ENCODE assay signal across 9 mouse cellular contexts in genomic region chr5:125113029-125113428, GRCm38 (mm10).
DNase-seq lines count a peak whose midpoint lies in the region; ATAC-seq lines count a peak whose summit lies in the region.
"Had no signal": no experiment of that assay in that cellular context is flagged by ENCODE, and none has a peak within 500 bp of the region (broad histone marks: within the 10 kb centered on the region; RNA-seq: fewer than 3 reads in every experiment).

No protein-coding gene starts in this region.

- H3K4me1 ChIP-seq in heart, embryonic 10.5 days, result peaks cover 44% of the 10 kb centered on the region
- H3K4me1 ChIP-seq in neural tube, embryonic 11.5 days (ENCODE audit: control insufficient read depth, insufficient read depth, low read length), result peaks cover 31% of the 10 kb centered on the region
- H3K4me1 ChIP-seq in limb, embryonic 10.5 days, result peaks cover 51% of the 10 kb centered on the region
- H3K4me1 ChIP-seq in stomach, embryonic 16.5 days (ENCODE audit: control insufficient read depth, insufficient read depth, low read length), result peaks cover 26% of the 10 kb centered on the region

- H3K27me3 ChIP-seq in heart, embryonic 10.5 days (ENCODE audit: insufficient read depth, poor library complexity, severe bottlenecking), result no peaks in the 10 kb centered on the region
- H3K27me3 ChIP-seq in neural tube, embryonic 11.5 days (ENCODE audit: control insufficient read depth, insufficient read depth, low read length), result no peaks in the 10 kb centered on the region
- no peaks in the 10 kb centered on the region for H3K27me3 ChIP-seq in limb, embryonic 10.5 days (ENCODE audit: low read depth, poor library complexity, severe bottlenecking)
- H3K27me3 ChIP-seq in stomach, embryonic 16.5 days (ENCODE audit: control insufficient read depth, insufficient read depth, low read length), result no peaks in the 10 kb centered on the region

- no peak for ATAC-seq in neural tube, embryonic 11.5 days (ENCODE audit: insufficient read depth, low FRiP score, low TSS enrichment)
- ATAC-seq in stomach, embryonic 16.5 days (ENCODE audit: insufficient read depth, low FRiP score), result peak; percentile 62

- WGBS in heart, embryonic 10.5 days, result 52% methylated on average over 5 of the region's 5 CpGs
- WGBS in neural tube, embryonic 11.5 days, result 61% methylated on average over 5 of the region's 5 CpGs
- WGBS in limb, embryonic 10.5 days, result 60% methylated on average over 5 of the region's 5 CpGs
- WGBS in stomach, embryonic 16.5 days, result 41% methylated on average over 5 of the region's 5 CpGs

- peaks cover 88% of the 10 kb centered on the region for H3K36me3 ChIP-seq in heart, embryonic 10.5 days
- peaks cover 17% of the 10 kb centered on the region for H3K36me3 ChIP-seq in neural tube, embryonic 11.5 days (ENCODE audit: control insufficient read depth, insufficient read depth, low read length)
- H3K36me3 ChIP-seq in limb, embryonic 10.5 days, result peaks cover 90% of the 10 kb centered on the region
- peaks cover 29% of the 10 kb centered on the region for H3K36me3 ChIP-seq in stomach, embryonic 16.5 days (ENCODE audit: control insufficient read depth, insufficient read depth, low read length)

- no peak overlapping the region for H3K4me2 ChIP-seq in neural tube, embryonic 11.5 days (ENCODE audit: low read depth)
- H3K4me2 ChIP-seq in stomach, embryonic 16.5 days (ENCODE audit: low read depth, low read length), result no peak overlapping the region

- DNase-seq in heart, embryonic 10.5 days (ENCODE audit: low spot score), result no peak
- no peak for DNase-seq in heart, adult 9 months (ENCODE audit: low spot score in 2 of 2)
- DNase-seq in neural tube, embryonic 11.5 days (ENCODE audit: low spot score), result no peak
- no peak for DNase-seq in neural tube, embryonic 10.5 days (ENCODE audit: extremely low spot score, low spot score)
- DNase-seq in limb, embryonic 10.5 days (ENCODE audit: low spot score), result no peak
- no peak for DNase-seq in adrenal gland, adult 2 months
- DNase-seq in kidney, postnatal 10 days, result no peak
- DNase-seq: adrenal gland, adult 8-10 months had no signal

- no peak overlapping the region for H3K9ac ChIP-seq in neural tube, embryonic 11.5 days (ENCODE audit: low read length)
- no peak overlapping the region for H3K9ac ChIP-seq in stomach, embryonic 16.5 days (ENCODE audit: low read length)

- peak overlapping the region; percentile 29; the same call in 1 of the 2 replicates for H3K27ac ChIP-seq in heart, embryonic 10.5 days
- peak overlapping the region; percentile 5; the same call in 1 of the 2 replicates for H3K27ac ChIP-seq in neural tube, embryonic 11.5 days (ENCODE audit: low read depth, low read length)
- H3K27ac ChIP-seq in limb, embryonic 10.5 days, result peak overlapping the region; percentile 79
- H3K27ac ChIP-seq in stomach, embryonic 16.5 days (ENCODE audit: low read length), result peak overlapping the region; percentile 43; the same call in 1 of the 2 replicates

- H3K4me3 ChIP-seq in heart, embryonic 10.5 days, result no peak overlapping the region
- no peak overlapping the region for H3K4me3 ChIP-seq in neural tube, embryonic 11.5 days (ENCODE audit: low read depth, low read length)
- H3K4me3 ChIP-seq in limb, embryonic 10.5 days, result 0 out of 2 replicates have a peak overlapping the region, but pooled peaks have one; percentile 6
- no peak overlapping the region for H3K4me3 ChIP-seq in stomach, embryonic 16.5 days (replicated peaks; ENCODE audit: low read length)

- no peaks in the 10 kb centered on the region for H3K9me3 ChIP-seq in heart, embryonic 10.5 days
- no peaks in the 10 kb centered on the region for H3K9me3 ChIP-seq in neural tube, embryonic 11.5 days (ENCODE audit: control insufficient read depth, low read length)
- no peaks in the 10 kb centered on the region for H3K9me3 ChIP-seq in limb, embryonic 10.5 days (replicated peaks)
- H3K9me3 ChIP-seq in stomach, embryonic 16.5 days (replicated peaks; ENCODE audit: control insufficient read depth, low read length), result no peaks in the 10 kb centered on the region

Comparison
In these comparisons a context has a peak if more than half of its experiments do, and no peak if none do; other contexts are left out.
1. H3K27ac ChIP-seq: peak in every context shown above with its lines; median percentile 79 in limb, embryonic 10.5 days; 43 in stomach, embryonic 16.5 days; 29 in heart, embryonic 10.5 days; 5 in neural tube, embryonic 11.5 days.